Mouse (Mus musculus) kidney, adult 2 months (tissue): ENCODE measurements at regions not wholly inside any gene's neighbourhood (a gene's known extent, or its start where the extent isn't known, plus 50 kb on each side); places are given as distances from the start of the nearest gene placed in this dataset.

Experiments
- DNase-seq: peaks from one replicate; pipeline ENCODE4 v3.0.0; 2021
- H3K27ac ChIP-seq: fragments of 200-500 bp; 2 replicates; pipeline ENCODE4 v1.5.1; 2012; ENCODE audit warnings: low read depth, low read length, control low read depth, inconsistent platforms; ENCODE audit not compliant: insufficient read depth
- H3K27me3 ChIP-seq: fragments of 200-500 bp; replicated peaks from 2 replicates; pipeline ENCODE4 v1.6.1; 2012; ENCODE audit warnings: mild to moderate bottlenecking, moderate library complexity, low read length, inconsistent platforms; ENCODE audit not compliant: control insufficient read depth, insufficient read depth
- H3K36me3 ChIP-seq: fragments of 200-500 bp; 2 replicates; pipeline ENCODE4 v1.6.1; 2012; ENCODE audit warnings: mild to moderate bottlenecking, moderate library complexity, low read length, inconsistent platforms; ENCODE audit not compliant: control insufficient read depth, insufficient read depth
- H3K4me1 ChIP-seq: fragments of 200-500 bp; 2 replicates; pipeline ENCODE4 v1.6.1; 2011; ENCODE audit warnings: low read length; ENCODE audit not compliant: control insufficient read depth, insufficient read depth
- H3K4me3 ChIP-seq: fragments of 200-500 bp; 2 replicates; pipeline ENCODE4 v1.5.1; 2011; ENCODE audit warnings: mild to moderate bottlenecking, low read depth, low read length, control low read depth; ENCODE audit not compliant: insufficient read depth
- CTCF ChIP-seq: fragments of 200-500 bp; conservative IDR thresholded peaks from 2 replicates; pipeline ENCODE4 v1.5.1; 2011; ENCODE audit warnings: low read depth, mild to moderate bottlenecking, control low read depth, low read length, moderate library complexity, mixed read lengths; ENCODE audit not compliant: insufficient read depth, insufficient read length
- POLR2A ChIP-seq: fragments of 200-500 bp; IDR thresholded peaks from one replicate; pipeline ENCODE4 v1.6.1; 2011; ENCODE audit warnings: low read depth, low read length, control low read depth
- WGBS: fragments of 180-500 bp; shearing (Covaris S2); methylation state at CpG from one replicate; pipeline ENCODE4 v1.1.7; 2018; 5-methylcytosine and 5-hydroxymethylcytosine counted together

DNA sequence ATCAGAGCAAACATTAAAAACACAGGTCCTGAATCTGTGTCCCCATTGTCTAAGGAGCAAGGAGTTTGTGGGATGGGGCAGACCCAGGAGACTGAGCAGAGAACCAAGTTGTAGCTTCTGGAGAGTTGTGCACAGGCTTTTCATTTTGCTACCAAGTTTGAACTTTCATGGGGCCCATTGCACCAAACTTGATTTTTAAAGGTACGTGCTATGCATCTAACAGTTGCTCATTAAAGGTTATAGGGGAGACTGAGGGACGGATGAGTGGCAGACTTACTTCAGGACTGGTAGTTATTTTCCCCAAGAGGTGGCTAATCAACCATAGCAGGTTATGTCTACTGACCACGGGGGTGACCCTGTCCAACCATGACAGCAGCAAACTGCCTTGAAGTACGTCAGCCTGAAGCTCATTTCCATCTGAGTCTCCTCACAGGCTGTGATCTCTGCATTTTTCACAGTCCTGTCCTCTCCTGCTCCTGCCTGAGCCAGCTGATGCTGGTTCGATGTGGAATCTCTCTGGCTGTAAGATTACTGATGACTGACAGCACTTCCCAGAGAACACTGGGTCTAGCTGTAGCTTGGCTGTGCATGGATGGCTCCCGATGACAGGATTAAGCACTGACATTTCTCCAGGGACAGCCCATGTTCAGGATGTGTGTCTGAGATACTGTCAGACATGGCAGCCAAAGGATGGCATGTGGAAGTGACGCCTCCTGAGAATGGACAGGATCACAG is 590.9 kb upstream of the Plxna2 start:
- no peak overlapping the region for H3K27ac ChIP-seq
- DNase-seq: no peak
- H3K36me3 ChIP-seq: no peaks in the 10 kb centered on the region
- no peaks in the 10 kb centered on the region for H3K27me3 ChIP-seq
- H3K4me1 ChIP-seq: peaks cover 5% of the 10 kb centered on the region; the same call in 1 of the 2 replicates
- H3K4me3 ChIP-seq: no peak overlapping the region
- no peak for TF ChIP-seq CTCF
- 70% methylated on average over 7 of the region's 7 CpGs for WGBS

DNA sequence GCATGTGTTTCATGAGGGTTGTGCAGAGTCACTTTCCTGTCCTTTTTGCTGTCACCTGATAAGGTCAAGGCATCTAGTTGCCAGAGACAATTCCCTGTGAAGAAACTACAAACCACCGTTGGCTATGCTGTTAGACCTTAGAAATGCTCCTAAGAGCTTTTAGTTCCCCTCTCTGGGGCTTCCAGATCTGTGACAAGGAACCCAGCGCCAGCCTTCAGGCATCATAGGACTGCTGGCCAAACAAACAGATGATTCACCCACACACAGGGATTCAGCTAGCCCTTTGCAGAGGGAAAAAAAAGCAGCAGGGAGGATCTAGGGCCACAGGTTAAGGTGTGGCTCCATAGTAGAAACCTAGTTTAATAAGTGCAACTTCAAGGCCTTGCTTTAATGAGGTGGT is 591.8 kb upstream of the Plxna2 start:
- no peak for TF ChIP-seq POLR2A

DNA sequence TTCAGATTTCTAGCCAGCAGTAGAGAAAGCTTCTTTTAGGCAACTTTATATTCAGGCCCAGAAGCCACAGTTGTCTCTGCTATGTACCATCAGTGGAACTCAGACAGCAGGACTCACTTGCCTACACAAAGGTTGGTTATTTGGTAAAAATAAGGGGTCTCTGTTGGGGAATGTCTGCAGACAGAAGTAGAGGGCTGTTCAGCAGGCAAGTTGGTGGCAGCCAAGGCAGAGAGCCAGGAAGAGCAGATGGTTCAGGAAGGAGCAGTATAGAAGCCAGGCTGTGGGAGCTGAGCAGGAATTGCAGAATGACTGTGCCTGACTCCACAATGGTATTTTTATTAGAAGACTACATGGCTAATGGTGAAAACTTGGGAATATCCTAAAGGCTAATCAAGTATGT is 598.7 kb upstream of the Plxna2 start:
- H3K4me3 ChIP-seq: no peak overlapping the region
- no peaks in the 10 kb centered on the region for H3K36me3 ChIP-seq
- no peaks in the 10 kb centered on the region for H3K27me3 ChIP-seq
- H3K27ac ChIP-seq: no peak overlapping the region
- H3K4me1 ChIP-seq: no peaks in the 10 kb centered on the region
- DNase-seq: no peak
- TF ChIP-seq CTCF (no peak), POLR2A (no peak)

More for the DNA sequence above, 591.8 kb upstream of the Plxna2 start:
- H3K36me3 ChIP-seq: no peaks in the 10 kb centered on the region
- no peak overlapping the region for H3K27ac ChIP-seq
- peaks cover 5% of the 10 kb centered on the region; the same call in 1 of the 2 replicates for H3K4me1 ChIP-seq
- no peak for DNase-seq
- H3K27me3 ChIP-seq: no peaks in the 10 kb centered on the region
- no peak overlapping the region for H3K4me3 ChIP-seq
- 56% methylated on average over 2 of the region's 2 CpGs for WGBS

DNA sequence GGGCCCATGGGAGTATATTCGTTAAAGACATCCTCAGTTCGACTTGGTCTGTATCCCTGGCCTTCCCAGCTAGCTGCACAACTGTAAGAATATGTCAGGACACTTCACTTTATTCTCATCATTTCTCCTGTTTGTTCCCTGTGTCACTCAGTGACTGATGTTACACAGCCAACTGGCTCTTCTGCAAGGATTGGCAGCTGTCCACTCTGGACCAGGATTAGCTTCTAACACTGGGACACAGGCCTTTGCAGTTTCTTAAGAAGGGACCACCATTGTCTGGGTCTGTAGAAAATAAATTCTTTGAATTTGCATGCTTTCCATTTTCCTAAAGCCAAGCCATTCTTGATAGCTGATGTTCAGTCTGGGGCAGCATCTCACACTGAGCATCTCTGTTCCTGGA is 622.1 kb upstream of the Camk1g start:
- Histone ChIP-seq H3K27me3 (no peaks in the 10 kb centered on the region), H3K27ac (no peak overlapping the region), H3K4me1 (no peaks in the 10 kb centered on the region), H3K4me3 (no peak overlapping the region), H3K36me3 (no peaks in the 10 kb centered on the region)
- TF ChIP-seq CTCF (no peak), POLR2A (no peak)
- DNase-seq: no peak
- WGBS: 84% methylated on average over 2 of the region's 2 CpGs

DNA sequence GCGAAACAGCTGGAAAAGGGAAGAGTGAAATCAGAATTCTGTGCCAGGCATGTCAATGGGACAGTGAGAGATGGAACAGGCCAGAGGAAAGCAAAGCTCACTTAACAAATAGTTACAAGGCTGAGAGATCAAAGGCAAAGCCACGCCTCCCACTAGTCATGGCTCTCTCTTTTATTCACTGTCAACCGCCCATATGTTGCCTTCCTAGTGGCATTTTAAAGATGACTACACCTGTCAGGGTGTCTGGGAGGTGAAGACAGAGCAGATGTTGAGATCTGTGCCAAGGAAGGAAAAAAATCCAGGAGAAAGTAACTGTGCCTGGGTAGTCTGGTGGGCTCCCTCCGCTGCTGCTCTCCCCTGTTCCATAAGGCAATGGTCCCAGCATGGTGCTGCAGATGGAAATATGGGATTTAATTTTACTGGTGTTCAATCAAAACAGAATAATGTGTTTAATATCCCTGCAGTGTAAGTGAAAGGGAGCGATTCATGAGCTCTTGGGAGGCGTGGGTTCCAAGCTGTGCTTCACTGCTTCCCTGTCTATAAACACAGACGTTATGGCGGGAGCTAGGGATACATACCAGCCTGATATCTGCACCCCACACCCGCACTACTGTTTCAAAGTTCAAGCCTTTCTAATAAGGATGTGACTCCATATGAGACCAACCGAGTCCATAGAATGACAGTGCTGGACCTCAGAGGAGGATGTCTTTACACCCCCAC is 620.0 kb upstream of the Camk1g start:
- 43% methylated on average over 10 of the region's 10 CpGs for WGBS

DNA sequence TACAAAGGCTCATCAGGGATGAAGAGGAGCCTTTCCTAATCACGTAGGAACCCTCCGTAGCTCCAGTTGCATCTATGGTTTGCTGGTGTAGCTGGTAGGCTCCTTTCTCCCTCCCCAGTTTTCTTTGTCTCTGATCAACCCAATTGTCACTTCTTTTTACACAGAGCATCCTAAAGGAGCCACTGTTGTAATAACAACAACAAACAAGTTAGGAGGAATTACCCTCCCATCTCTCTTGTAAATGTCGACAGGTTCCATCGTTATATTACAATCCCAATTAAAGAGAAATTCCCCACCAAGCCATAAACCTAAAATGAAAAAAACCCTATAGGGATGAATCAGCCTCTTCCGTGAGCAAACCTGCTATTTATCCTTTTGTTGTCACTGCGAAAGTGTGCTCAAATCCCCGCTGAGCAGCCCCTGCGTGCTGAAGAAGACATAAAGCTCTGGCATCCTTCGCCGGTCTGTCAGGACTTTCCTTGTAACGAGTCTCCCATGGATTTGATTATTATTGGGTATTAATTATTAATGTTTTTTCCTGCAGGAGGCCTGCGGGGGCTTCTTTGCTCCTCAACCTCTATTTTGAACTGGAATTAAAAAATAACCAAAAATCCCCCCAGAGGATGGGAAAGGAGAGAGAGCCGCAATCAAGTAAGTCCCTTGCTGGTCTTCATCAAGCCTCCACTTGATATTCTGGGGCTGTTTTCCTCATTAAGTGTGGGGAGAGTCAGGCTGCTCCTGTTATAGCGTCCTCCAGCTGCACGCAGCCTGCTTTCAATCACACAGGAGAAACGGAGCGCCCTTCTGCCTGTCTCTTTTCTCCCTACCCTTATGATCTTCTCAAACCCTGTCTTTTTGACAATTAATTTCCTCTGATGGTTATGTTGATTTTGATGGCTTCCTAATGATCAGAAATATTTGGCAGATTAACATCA is 619.1 kb upstream of the Camk1g start:
- WGBS: 30% methylated on average over 17 of the region's 17 CpGs
- no peak for DNase-seq
- Histone ChIP-seq H3K36me3 (no peaks in the 10 kb centered on the region), H3K27me3 (no peaks in the 10 kb centered on the region), H3K4me1 (no peaks in the 10 kb centered on the region), H3K27ac (no peak overlapping the region), H3K4me3 (no peak overlapping the region)
- TF ChIP-seq POLR2A (no peak), CTCF (no peak)

More for the DNA sequence above, 620.0 kb upstream of the Camk1g start:
- no peak for DNase-seq
- TF ChIP-seq CTCF (no peak), POLR2A (no peak)
- Histone ChIP-seq H3K4me1 (no peaks in the 10 kb centered on the region), H3K4me3 (no peak overlapping the region), H3K27me3 (no peaks in the 10 kb centered on the region), H3K27ac (no peak overlapping the region), H3K36me3 (no peaks in the 10 kb centered on the region)

DNA sequence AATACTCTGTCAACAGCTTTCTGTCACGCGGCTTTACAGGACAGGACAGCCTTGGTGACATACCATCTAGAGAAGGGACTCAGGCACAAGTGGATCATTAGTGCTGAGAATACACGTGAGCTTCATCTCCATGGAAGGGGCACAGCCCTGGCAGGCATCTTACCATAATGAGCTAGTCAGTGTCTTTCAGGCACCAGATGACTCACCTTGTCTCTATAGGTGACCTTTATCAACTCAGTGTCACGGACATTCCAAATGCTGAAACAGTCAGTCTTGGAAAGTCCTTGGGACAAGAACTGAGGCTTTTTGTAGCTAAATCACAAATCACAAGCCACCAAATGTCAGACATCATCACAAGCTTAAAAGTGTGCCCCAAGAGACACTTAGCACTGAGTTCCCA is 610.5 kb upstream of the Camk1g start:
- Histone ChIP-seq H3K36me3 (no peaks in the 10 kb centered on the region), H3K27me3 (no peaks in the 10 kb centered on the region), H3K4me3 (no peak overlapping the region), H3K4me1 (no peaks in the 10 kb centered on the region), H3K27ac (no peak overlapping the region)
- no peak for DNase-seq
- WGBS: 88% methylated on average over 4 of the region's 4 CpGs
- no peak for TF ChIP-seq POLR2A
- TF ChIP-seq CTCF: no peak
